Mouse (Mus musculus) kidney, adult 11 months (tissue): ENCODE measurements around the gene Aldh3b3.
"Not testable (repeated sequence)": the region's sequence is repeated elsewhere in the genome, so short reads cannot be mapped to it uniquely, and the experiment has no call there.

Source experiments
- DNase-seq: peaks from one replicate; pipeline ENCODE4 v3.0.0; 2022

Aldh3b3 gene

GRCm38 (mm10) chr19:3935896-3936850 lies 22.3 kb upstream of the Aldh3b3 start:
- peak; percentile 69 for DNase-seq

DNA sequence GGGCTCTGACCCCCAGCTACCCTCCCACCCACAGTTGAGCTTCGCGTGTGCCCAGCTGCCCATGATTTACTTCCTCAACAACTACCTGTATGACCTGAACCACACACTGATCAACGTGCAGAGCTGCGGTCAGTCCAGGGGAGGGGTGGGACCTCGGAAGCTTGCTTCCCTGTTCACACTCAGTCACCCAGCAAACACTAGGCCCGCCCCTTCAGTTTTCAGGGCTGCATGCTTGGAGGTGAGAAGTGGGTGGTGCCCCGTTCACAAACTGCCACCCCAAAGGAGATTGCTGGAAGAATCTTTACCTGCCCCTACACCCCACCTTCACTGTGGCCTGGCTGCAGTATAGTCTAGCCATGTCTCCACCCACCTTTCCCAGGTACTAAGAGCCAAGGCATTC lies 16.1 kb upstream of the Aldh3b3 start:
- DNase-seq = no peak

DNA sequence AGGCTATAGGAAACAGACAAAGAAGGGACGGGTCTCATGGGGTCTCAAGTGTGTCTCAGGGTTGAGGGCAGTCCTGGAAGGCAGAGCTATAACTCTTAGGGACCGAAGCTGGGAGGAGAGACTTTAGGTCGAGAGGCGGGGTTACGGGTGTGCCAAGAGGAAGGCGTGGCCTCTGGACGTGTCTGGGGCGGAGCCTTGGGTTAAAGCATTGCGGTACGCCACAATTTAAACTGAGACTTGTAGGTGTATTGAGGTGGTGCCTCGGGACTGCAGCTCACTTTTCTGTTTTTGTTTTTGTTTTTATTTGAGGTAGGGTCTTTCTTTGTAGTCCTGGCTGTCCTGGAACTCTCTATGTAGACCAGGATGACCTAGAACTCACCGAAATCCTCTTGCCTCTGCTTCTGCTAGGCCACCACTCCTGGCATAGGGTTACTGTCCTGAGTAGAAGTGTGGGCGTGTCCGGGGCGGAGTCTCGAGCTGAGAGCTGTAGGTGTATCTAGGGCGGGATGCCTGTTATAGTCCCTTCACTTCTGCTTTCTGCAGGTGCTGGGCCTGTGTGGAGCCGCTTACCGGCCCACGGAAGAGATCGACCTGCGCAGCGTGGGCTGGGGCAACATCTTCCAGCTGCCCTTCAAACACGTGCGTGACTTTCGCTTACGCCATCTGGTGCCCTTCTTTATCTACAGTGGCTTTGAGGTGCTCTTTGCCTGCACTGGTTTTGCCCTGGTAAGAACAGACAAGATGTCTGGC lies 15.3 kb upstream of the Aldh3b3 start:
- DNase-seq = peak; percentile 52

- peak; percentile 74 for DNase-seq
Observed at GRCm38 (mm10) chr19:3945872-3946564, 12.4 kb upstream of the Aldh3b3 start.

DNA sequence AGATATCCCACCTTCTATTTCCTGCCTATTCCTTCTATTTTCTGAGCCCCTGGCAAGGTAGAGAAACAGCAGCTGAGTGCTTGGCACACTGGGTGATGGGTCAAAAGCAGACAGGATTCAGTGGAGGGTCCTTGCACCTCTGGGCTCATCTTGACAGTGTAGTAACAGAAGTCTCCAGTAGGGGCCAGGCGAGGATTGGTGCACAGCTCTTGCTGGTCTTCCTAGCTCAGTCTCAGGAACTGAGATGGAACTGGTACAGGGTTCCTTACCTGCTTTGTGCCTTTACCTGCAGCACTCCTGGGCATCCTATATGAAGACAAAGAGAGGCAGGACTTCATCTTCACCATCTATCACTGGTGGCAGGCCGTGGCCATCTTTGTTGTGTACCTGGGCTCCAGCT lies 11.7 kb upstream of the Aldh3b3 start:
- DNase-seq = peak; percentile 72

DNA sequence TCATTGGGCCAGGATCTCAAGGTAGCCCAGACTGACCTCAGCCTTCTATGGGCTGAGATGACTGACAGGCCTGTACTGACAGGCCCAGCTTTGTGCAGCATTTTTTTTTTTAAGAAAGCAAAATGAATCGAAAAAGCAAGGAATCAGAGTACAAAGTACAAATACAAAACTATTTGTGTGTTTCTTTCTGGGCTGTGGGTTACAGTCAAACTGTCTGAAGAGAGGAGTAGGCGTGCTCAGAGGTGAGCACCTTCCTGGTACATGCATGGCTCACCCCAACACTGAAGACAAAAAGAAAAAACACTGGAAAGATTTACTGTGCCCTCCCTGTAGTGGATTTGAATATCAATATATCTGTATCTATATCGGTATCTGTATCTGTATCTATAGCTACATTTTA lies 10.6 kb upstream of the Aldh3b3 start:
- DNase-seq = no peak

GRCm38 (mm10) chr19:3948546-3948945 lies 9.9 kb upstream of the Aldh3b3 start:
- DNase-seq = peak; percentile 50

GRCm38 (mm10) chr19:3950331-3950730 lies 8.1 kb upstream of the Aldh3b3 start:
- DNase-seq = peak; percentile 62

GRCm38 (mm10) chr19:3951461-3951860 lies 7.0 kb upstream of the Aldh3b3 start:
- no peak for DNase-seq

- no peak for DNase-seq
Observed at GRCm38 (mm10) chr19:3952099-3952498, 6.3 kb upstream of the Aldh3b3 start.

GRCm38 (mm10) chr19:3955033-3955432 lies 3.4 kb upstream of the Aldh3b3 start:
- DNase-seq = no peak

DNA sequence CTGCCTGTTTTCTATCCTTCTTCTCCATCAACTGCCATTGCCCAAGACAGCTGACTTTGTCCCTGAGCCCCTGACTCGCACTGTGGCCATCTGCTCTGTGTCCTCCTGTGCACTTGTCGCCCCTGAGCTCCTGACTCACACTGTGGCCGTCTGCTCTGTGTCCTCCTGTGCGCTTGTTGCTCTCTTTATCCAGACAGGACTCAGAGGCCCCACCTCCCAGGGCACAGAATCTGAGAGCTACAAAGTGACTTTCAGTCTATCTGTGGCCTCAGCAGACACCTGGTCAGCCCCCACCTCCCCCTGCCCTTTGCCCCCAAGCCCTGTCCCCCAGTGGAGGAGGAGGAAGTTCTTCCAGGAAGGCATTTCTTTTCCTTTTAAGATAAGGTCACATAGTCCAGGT lies 2.6 kb upstream of the Aldh3b3 start:
- no peak for DNase-seq

- DNase-seq = peak; percentile 50
Observed at GRCm38 (mm10) chr19:3957296-3958036, 979 bp upstream of the Aldh3b3 start.

GRCm38 (mm10) chr19:3959030-3959429 lies 585 bp downstream of the Aldh3b3 start:
- DNase-seq = peak; percentile 68

DNA sequence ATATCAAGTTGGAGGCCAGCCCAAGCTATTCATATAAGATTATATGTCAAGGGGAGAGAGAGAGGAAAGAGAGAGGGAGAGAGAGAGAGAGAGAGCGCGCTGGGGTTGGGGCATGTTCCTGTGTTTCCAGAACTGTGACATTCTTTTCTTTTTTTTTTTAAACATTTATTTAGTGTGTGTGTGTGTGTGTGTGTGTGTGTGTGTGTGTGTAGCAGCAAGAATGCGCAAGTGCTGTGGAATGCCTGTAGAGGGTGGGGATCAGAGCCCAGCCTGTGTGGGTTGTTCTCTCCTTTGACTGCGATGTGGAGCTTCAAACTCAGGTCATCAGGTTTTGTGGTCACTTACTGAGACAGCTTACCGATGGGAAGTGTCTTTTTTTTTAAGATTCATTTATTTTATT lies 1.8 kb downstream of the Aldh3b3 start:
- no peak for DNase-seq

GRCm38 (mm10) chr19:3961805-3962204 lies 3.4 kb downstream of the Aldh3b3 start:
- not testable (repeated sequence) for DNase-seq

GRCm38 (mm10) chr19:3962469-3962868 lies 4.0 kb downstream of the Aldh3b3 start:
- DNase-seq = no peak

DNA sequence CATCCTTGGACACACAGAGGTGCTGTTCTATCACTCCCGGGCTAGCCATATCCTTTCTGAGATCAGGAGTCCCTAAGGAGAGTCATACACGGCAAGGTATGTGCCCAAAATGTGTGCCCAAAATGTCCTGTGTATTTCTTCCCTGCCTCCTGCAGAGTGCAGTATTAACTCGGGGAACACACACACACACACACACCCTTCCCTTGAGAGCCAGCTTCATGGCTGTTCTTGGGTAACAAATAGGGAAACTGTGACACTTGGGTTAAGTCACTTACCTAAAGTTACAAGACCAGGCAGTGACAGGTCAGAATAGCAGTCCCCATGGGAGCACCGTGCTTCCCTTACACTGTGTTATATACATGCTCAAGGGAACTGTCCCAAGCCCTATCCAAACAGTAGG lies 5.6 kb downstream of the Aldh3b3 start:
- no peak for DNase-seq

DNA sequence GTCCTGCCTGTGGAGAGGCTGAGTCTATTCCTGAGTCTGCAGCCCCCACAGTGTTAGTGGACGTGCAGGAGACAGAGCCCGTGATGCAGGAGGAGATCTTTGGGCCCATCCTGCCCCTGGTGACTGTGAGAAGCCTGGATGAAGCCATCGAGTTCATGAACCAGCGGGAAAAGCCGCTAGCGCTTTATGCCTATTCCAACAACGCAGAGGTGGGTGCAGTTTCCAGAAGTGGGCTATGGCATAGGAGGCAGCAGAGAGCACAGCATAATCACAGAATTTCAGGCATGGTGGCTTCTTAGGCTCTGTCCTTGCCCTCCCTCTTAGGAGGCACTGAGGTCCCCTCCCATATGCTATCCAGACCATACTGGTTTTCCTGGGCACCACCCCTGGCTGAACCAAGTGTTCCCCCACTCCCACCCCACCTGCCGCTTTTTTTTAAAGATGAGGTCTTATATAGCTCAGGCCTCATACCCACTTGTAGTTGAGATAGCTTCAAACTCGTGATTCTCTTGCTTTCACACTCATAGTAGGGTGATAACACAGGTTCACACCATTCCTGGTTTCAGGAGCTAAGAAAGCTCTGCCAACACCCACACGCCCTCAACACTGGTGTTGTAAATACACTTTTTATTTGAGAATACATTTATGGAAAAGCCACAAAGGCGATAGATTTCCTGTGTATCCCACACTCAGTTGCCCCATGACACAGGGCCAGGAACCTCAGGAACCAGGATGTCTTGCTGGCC lies 8.1 kb downstream of the Aldh3b3 start:
- no peak for DNase-seq

DNA sequence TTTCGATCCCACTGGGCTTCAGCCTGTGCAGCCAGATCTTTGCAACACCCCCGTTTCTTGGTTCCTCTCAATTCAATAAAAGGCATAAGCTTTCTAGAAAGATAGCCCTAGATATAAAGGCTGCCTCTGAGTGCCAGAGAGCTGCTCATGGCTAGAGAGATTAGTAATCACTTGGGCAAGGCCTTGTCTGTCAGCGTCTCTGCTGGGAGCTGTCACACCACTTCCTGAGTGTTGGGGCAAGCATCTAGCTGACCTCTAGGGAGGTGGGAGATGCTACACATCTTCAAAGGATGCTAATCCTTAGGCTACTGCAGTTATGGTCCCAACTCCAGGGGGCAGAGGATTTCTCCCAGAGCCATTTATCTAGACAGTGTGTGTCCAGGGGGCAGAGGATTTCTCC lies 8.8 kb downstream of the Aldh3b3 start:
- no peak for DNase-seq

DNA sequence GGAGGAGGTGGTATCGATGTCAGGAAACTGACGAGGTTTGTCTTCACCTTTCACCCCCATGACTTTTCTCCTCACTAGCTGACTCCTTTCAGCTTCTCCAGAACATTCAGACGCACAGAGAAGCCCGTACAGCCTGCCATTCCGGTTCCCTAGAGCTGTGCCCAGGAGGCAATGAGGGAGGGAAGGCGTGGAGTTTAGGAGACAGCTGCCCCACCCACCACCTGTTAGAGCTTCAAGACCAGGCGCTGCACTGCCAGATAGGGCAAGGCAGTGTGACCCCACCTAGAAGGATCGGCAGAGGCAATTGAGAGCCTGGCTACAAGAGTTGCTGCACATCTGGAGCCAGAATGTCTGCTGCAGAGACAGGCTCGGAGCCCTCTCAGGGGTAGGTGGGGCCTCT lies 13.8 kb downstream of the Aldh3b3 start, which contains the start of gene Aldh3b2:
Aldh3b2 (plus strand) TSS at position 100 of the 400 bp plus-strand sequence.
- no peak for DNase-seq

DNA sequence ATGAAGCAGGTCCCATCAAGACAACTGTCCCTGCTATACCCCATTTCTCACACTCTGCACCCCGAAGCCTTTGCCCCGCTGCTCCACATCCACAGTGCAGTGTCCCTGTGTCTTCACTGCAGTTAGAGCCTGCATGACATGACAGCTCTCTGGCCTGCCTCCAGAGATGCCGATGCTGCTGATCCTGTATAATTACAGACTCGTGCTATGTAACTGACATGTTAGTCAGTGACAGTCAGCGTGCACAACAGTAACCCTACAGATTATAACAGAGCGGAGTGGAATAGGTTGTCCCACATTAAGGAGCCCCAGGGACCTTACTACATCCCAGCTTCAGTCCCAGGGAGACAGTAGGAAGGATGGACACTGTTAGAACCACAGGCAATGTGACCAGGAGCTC lies 16.2 kb downstream of the Aldh3b3 start:
- not testable (repeated sequence) for DNase-seq
